Mouse (Mus musculus) natural killer cell, adult 2 months (primary cell): ENCODE measurements around the gene Map1b.

ENCODE experiments used
- DNase-seq, 2 experiments: peaks; one replicate each; pipeline ENCODE4 v3.0.0; 2022; ENCODE audit warnings: low spot score in 2 of 2

The Map1b gene

DNA sequence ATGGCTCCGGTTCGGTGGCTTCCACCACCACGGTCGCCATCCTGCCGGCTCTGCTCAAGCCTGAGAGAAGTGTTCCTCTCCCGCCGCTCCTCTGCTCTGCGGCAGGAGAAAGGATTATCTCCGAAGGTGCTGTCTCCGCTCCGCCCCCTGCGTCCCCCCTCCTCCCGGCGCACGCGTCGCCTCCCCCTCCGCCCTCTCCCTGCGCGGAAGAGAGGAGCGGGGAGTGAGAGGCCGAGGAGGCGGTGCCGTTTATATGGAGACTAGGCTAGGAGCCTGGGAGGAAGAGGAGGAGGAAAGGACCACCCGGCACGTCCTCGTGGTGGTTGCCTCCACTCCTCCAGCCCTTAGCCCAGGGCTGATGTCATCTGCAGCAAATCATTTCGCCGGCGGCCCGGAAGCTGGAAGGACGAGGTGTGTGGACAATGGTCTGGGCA, at the start of gene Map1b:
Map1b (minus strand) TSS at position 93 of the 434 bp plus-strand sequence.
- DNase-seq: no peak

- no peak for DNase-seq
Observed at GRCm38 (mm10) chr13:99564346-99564745, 48.0 kb upstream of the Map1b start.

DNA sequence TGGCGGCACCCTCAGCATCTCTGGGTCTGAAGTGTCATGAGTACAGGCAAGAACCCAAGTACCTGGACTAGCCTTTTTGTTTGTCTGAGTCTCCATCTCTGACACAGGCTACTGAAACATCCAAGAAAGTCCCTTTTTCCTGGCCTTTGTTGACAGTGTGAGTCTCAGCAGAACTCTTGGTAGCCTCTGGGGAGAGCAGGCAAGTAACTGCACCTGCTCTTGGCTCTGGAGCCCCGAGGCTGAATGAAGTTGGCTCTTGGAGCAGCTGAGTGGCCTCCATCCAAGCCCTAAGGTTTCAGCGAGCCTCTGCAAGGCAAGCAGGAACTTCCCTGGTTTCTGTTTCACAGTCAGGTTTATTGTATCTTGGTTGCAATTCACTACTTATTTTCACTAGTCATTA, 46.7 kb upstream of the Map1b start:
- no peak for DNase-seq

DNA sequence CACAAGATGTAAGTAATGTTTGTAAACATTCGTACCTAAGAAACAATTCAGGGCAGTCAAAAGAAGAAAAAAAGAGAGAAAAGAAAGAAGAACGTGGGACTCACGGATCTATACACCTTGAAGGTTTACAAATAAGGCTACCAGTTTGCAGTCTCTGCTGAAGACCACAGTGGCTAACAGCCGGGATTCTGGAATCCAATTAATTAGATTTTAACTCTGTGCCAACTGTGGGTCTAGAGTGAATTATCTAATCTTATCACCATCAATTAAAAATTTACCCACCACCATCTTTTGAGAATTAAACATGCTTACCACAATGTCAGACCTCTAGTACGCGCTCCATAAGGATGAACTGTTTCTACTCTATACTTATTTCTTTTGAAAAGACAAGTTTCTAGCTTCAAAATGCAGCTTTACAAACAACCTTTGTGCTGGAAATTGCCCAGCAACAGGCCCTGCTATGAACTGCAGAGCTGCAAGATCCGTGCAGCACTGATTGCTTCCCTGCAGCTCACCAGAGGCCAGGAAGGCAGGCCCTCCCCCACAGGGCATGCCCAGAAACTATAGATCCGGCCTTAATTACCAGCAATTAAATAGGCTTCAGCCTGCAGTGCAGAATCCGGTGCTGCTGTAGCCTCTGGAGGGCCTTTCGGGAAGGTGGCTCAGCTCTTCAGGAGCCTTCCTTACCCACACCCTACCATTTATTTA, 45.7 kb upstream of the Map1b start:
- no peak for DNase-seq

DNA sequence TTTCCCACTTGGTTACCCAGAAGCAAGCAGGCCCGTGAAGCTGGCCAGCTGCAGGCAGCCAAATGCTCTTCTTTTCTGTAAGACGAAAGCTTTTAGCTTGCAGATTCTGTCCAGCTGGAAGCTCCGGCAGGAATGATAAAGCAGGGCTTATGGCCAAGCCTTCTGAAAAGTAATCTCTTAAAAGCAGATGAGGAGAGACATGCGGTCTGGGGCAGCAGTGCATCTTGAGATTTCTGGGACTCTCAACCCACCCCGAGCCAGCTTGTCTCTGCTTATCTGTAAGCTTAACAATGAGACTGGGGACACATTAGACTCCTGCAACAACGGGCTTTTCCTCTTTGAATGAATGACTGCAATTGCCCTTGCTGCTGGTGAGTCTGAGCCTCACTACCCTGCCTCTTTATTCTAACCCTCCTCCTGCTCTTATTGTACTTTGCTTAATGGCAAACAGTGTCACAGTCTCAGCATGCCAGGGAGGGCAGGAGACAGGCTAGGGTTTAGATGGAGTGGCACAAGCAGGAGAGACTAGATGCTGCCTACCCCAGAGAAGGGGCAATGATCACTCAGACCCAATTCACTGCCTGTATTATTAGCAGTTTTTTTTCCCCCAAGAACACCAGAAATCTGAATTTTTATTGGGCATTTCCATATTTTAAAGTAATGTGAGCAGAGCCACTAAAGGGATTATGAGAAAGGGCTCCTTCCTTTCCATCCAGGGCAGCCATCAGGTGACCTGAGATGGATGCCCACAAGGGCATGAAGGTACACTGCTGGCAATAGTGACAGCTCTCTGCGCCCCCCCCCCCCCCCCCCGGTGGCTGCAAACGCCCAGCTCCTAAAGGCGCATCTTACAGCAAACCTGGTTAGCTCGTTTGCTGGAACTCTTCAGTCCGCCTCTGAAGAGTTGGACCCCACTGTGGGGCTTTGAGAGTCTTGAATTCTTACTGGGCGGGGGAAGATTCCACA, 44.6 kb upstream of the Map1b start:
- no peak for DNase-seq

DNA sequence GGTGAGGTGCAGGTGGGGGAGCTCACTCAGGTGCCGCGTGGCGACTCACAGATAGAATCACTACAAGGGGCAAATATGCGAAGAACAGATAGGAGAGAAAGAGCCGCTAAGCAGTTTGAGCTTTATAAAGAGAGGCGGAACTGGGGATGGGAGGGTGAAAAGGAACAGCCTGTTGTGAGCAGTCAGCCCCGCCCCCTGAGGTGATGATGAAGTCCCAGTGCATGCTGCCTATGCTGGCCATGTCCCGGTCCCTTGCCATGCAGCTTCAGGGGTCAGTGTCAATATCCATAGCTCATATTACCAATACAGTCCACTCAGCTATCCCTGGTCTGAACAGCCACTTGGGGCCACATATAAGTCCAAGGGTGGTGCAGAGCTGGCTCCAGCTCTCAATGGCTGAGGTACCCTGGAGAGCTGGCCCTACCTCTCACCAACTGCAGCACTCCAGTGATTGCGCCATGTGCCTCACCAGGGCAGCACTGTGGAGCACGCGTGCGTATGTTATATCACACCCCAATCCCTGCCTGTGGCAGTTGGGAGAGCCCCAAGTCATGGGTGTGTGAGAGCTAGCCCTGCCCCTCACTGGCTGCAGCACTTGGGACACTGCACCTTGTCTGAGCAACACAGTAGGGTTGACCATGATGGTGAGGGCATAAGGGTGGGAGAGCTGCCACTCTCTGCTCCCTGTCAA, 42.0 kb upstream of the Map1b start:
- DNase-seq: no peak

DNA sequence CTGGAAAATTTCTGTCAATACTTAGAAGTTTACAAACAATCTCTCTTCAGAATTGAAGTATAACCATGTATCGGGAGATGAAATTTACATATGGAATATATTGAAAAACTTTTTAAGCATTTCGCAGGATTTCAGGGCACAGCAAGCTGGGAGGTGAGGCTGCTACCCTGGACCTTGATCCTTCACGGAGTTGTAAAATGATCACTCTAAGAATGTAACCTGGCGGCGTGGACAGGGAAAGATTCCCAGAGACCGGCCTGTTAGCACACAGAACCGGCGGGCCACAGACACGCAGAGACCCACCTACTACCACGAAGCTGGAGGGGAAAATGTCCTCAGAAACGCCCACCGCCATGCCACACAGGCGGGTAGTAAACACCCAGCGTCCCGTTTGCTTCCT, 41.5 kb upstream of the Map1b start:
- DNase-seq: no peak

GRCm38 (mm10) chr13:99557331-99557730, 41.0 kb upstream of the Map1b start:
- DNase-seq: no peak

DNA sequence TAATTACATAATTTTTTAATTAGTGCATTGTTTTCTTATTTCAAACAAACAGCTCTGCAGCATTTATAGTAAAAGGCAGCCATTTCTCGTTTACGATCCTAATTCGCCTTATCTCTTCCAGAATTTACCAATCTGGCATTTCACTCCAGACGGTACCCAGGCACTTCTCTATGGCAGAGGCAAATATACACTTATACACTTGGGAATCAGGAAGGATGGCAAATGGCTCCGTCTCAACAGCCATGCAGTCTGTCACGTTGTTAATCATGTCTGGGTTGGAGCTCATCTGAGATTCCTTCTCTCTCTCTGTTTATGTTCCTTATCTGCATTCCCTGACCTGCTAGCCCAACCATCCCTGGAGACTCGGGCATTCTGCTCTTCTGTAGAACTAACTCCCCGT, 38.6 kb upstream of the Map1b start:
- DNase-seq: no peak

DNA sequence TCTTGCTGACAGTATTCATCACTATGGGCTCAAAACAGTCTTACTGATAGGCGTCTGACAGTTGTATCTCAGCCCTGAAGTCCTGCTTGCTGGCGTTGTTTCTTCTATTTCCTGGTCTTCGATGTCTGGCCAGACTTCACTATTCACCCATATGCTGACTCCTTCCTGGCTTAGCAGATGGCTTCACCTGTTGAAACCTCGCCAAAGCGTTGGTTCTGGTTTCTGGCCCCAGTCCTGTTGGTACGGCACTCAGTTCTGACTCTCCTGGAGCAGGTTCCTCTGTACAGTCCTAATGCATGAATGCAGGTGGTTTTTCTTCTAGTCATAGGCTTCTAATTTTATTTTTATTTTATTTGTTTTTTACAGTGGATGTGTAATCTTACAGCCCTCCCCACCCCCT, 38.1 kb upstream of the Map1b start:
- DNase-seq: no peak

- no peak for DNase-seq
Observed at GRCm38 (mm10) chr13:99552381-99552780, 36.0 kb upstream of the Map1b start.

DNA sequence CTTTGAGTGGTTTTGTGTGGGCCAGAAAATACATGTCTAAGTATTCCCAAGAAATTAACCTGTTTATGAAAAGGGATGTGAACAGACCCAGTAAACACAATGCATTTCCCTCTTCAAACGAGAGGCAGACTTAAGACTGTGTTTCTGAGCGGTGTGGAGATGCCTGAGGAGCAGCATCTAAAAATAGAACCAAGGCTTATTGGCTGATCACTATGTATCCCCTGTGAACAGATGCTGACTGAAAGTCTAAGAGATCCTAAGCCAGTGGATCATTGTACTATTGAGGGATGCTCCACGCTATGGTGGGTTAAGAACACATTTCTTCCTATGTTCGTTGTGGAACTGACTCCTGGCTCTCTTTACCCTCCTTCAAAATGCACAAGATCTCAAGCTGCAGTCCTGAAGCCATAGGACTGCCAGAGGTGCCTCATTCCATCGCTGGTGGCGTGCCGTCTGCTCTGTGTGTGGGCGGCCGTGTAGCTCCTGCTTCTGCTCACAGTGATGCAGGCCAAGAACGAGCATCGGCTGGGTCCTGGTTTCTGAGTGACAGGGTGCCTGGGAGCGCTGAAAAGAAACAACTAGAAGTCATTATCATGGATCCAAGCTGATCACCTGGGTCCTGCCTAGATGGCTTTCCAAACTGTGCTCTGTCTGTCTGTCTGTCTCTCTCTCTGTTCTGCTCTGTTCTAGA, 34.5 kb upstream of the Map1b start:
- no peak for DNase-seq

DNA sequence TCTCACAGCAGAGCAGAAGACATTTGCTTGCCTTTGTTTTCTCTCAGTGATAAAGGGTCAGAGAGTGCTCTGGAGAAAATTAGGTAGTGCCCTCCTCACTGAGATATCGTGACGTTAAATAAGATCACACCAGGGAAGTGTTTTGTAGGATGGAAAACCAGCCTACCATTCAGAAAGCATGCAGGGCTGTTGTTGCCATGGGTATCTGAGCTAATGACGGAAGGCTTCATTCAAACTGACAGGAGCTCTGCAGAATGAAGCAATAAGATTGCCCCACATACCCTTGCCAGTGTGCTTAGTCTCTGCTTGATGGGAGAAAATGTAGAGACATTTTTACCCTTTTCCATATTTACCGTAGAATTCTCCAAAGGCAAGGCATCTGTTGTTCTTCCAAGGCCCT, 33.7 kb upstream of the Map1b start:
- DNase-seq: no peak

DNA sequence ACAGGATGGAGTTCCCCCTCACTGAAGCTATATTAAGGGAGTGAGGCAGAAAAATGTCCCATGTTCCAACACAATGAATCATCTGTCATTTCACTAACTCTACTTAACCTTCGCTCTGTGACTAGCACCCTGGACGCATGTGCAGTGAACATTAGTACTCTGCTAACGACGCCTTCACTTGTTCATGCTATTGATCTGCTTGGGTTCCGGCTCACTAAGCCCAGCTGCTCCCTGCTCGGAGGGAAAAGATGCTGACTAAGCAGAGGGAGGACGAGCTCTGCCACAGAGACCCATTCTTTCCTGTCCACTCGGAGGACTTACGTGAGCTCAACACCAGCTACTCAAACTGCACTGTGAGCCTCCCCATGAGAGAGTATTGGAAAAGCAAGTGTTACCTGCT, 33.2 kb upstream of the Map1b start:
- DNase-seq: no peak

- DNase-seq: no peak
Observed at GRCm38 (mm10) chr13:99546832-99547231, 30.5 kb upstream of the Map1b start.

DNA sequence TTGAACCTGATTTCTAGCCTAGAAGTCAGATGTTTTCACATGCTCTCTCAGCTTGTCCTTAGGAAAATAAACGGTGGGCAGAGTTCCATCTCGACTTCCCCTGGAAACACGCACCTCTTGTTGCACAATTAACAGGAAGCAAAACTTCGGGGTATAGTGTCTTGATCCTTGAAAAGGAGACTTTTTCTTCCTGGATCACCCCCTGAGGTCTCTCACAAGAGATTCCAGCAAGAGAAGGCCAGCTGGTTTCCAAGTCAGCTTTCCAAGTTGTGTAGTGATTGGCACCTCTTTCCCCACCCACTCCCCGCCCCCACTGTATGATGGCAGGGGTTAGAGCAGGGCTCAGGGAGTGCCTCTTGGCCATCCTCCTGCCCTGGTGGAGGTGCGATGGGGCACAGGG, 28.9 kb upstream of the Map1b start:
- no peak for DNase-seq

- no peak for DNase-seq
Observed at GRCm38 (mm10) chr13:99541429-99542267, 25.3 kb upstream of the Map1b start.

DNA sequence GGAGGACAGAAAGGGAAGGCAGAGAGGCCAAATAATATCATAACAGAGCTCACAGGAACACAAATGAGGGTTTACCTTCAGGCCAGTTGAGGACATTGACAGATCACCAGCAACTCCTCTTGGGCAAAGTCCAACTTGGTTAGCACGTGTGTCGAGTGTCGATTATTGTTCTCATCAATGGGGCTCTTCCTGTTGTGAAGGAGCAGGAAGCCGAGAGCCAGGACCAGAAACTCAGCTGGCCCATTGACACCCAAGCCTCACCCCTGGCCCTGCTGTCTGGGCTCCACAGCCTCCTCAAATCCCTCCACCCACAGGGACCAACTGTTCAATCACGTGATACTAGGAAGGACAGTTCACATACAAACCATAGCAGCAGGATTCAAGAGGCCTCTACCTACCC, 22.9 kb upstream of the Map1b start:
- DNase-seq: no peak

GRCm38 (mm10) chr13:99538851-99539250, 22.5 kb upstream of the Map1b start:
- no peak for DNase-seq

GRCm38 (mm10) chr13:99537908-99538513, 21.7 kb upstream of the Map1b start:
- DNase-seq: no peak
